ENCODE assay signal across 8 mouse cellular contexts in the genomic region with DNA sequence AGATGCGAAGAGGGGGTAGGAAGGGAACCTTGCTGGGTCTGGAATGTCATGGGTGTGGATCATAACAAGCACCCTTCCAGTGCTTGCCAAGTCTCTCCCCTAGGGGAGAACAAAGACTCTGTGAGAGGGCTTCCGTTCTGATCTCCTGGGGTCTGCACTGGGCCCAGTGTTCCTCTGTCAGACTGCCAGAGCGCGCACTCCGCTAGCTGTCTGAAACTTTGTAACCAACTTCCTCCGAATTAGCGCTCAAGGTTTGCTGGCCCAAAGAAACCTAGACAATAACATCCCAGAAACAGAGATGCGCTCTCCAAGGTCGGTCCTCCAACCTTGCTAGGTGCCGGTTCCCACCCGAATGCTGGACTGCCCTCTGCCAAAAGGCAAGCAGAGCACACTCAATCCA.
DNase-seq lines count a peak whose midpoint lies in the region; ATAC-seq and TF ChIP-seq lines count a peak whose summit lies in the region.

No protein-coding gene starts in this region.

- TF ChIP-seq POLR2A in heart, adult 2 months (IDR thresholded peaks at IDR 0.05; ENCODE audit: insufficient read depth, low read depth, low read length), result no peak

- H3K4me2 ChIP-seq in liver, embryonic 12.5 days, result 0 out of 2 replicates have a peak overlapping the region, but pooled peaks have one; percentile 10
- no peak overlapping the region for H3K4me2 ChIP-seq in liver, embryonic 11.5 days
- peak overlapping the region; percentile 83 for H3K4me2 ChIP-seq in neural tube, embryonic 13.5 days

- no peaks in the 10 kb centered on the region for H3K4me1 ChIP-seq in liver, embryonic 12.5 days
- H3K4me1 ChIP-seq in liver, embryonic 11.5 days (replicated peaks; ENCODE audit: control insufficient read depth, insufficient read depth, low read length), result no peaks in the 10 kb centered on the region
- H3K4me1 ChIP-seq in heart, adult 2 months (ENCODE audit: control insufficient read depth, insufficient read depth, low read length), result no peaks in the 10 kb centered on the region; the same call in 1 of the 2 replicates
- H3K4me1 ChIP-seq in neural tube, embryonic 13.5 days (replicated peaks), result peaks cover 48% of the 10 kb centered on the region

- no peaks in the 10 kb centered on the region for H3K36me3 ChIP-seq in liver, embryonic 12.5 days
- no peaks in the 10 kb centered on the region for H3K36me3 ChIP-seq in liver, embryonic 11.5 days (ENCODE audit: control insufficient read depth, insufficient read depth, low read length)
- H3K36me3 ChIP-seq in heart, adult 2 months (ENCODE audit: control insufficient read depth, insufficient read depth, low read length), result no peaks in the 10 kb centered on the region
- H3K36me3 ChIP-seq in neural tube, embryonic 13.5 days, result no peaks in the 10 kb centered on the region

- peaks cover 67% of the 10 kb centered on the region for H3K27me3 ChIP-seq in liver, embryonic 12.5 days (replicated peaks)
- peaks cover 55% of the 10 kb centered on the region for H3K27me3 ChIP-seq in liver, embryonic 11.5 days (replicated peaks; ENCODE audit: control insufficient read depth, insufficient read depth, low read length)
- H3K27me3 ChIP-seq in heart, adult 2 months (ENCODE audit: control insufficient read depth, insufficient read depth, low read length), result no peaks in the 10 kb centered on the region
- peaks cover 18% of the 10 kb centered on the region for H3K27me3 ChIP-seq in neural tube, embryonic 13.5 days

- no peak for TF ChIP-seq EP300 in heart, adult 2 months (IDR thresholded peaks at IDR 0.05; ENCODE audit: insufficient read depth, low read depth, low read length)

- H3K9me3 ChIP-seq in liver, embryonic 12.5 days (replicated peaks), result no peaks in the 10 kb centered on the region
- H3K9me3 ChIP-seq in liver, embryonic 11.5 days (ENCODE audit: control insufficient read depth, low read length), result no peaks in the 10 kb centered on the region
- no peaks in the 10 kb centered on the region for H3K9me3 ChIP-seq in neural tube, embryonic 13.5 days

- no peak overlapping the region for H3K9ac ChIP-seq in liver, embryonic 12.5 days
- H3K9ac ChIP-seq in liver, embryonic 11.5 days (ENCODE audit: low read depth, low read length), result no peak overlapping the region
- no peak overlapping the region for H3K9ac ChIP-seq in heart, adult 2 months (ENCODE audit: low read depth, low read length)
- no peak overlapping the region for H3K9ac ChIP-seq in neural tube, embryonic 13.5 days

- no peak overlapping the region for H3K27ac ChIP-seq in liver, embryonic 12.5 days
- no peak overlapping the region for H3K27ac ChIP-seq in liver, embryonic 11.5 days (ENCODE audit: low read depth, low read length)
- H3K27ac ChIP-seq in heart, adult 2 months, result no peak overlapping the region
- no peak overlapping the region for H3K27ac ChIP-seq in neural tube, embryonic 13.5 days (replicated peaks)

- peak; percentile 31; the same call in 1 of the 2 replicates for TF ChIP-seq CTCF in heart, adult 2 months (IDR thresholded peaks at IDR 0.05)

- H3K4me3 ChIP-seq in liver, embryonic 12.5 days, result no peak overlapping the region
- no peak overlapping the region for H3K4me3 ChIP-seq in liver, embryonic 11.5 days (ENCODE audit: low read depth, low read length)
- H3K4me3 ChIP-seq in heart, adult 2 months, result no peak overlapping the region
- no peak overlapping the region for H3K4me3 ChIP-seq in neural tube, embryonic 13.5 days

- intact Hi-C loops in heart, adult 2 months (cut with DNase I), result loop anchor here (5.0 kb wide), 2 partner anchors 46 to 169 kb away; no protein-coding TSS in a partner anchor

- 3% methylated on average over 11 of the region's 11 CpGs for WGBS in liver, embryonic 12.5 days (ENCODE audit: insufficient replicate concordance)
- WGBS in liver, embryonic 11.5 days, result 8% methylated on average over 11 of the region's 11 CpGs
- WGBS in heart, adult 2 months, result 29% methylated on average over 11 of the region's 11 CpGs
- 6% methylated on average over 11 of the region's 11 CpGs for WGBS in neural tube, embryonic 13.5 days

- no peak for ATAC-seq in liver, embryonic 12.5 days
- no peak for ATAC-seq in liver, embryonic 11.5 days (replicated peaks; ENCODE audit: low FRiP score)
- ATAC-seq in neural tube, embryonic 13.5 days (ENCODE audit: low read depth), result no peak

- DNase-seq in liver, embryonic 11.5 days (ENCODE audit: low spot score), result no peak
- peak; percentile 41 to 46 for DNase-seq in heart, adult 2 months
- DNase-seq in kidney, postnatal 14 days, result peak; percentile 42
- DNase-seq in spleen, adult 12 weeks (ENCODE audit: low spot score), result no peak
- no peak for DNase-seq in yolk sac, embryonic 10.5 days (ENCODE audit: low spot score)
- DNase-seq in layer of hippocampus, postnatal 25 days (ENCODE audit: extremely low spot score in 1 of 2, low spot score in 1 of 2), result no peak

- no peaks in the 10 kb centered on the region for H3K79me2 ChIP-seq in heart, adult 2 months (replicated peaks; ENCODE audit: control insufficient read depth, insufficient read depth, low read length)

Comparison
In these comparisons a context has a peak if more than half of its experiments do, and no peak if none do; other contexts are left out.
1. DNase-seq: peak in heart, adult 2 months (2 of 2) and kidney, postnatal 14 days (single experiment); none in liver, embryonic 11.5 days (single experiment), spleen, adult 12 weeks (single experiment), yolk sac, embryonic 10.5 days (single experiment) and layer of hippocampus, postnatal 25 days (0 of 2).